Mouse (Mus musculus) cerebellum, adult 2 months (tissue): ENCODE results near the gene Rnf185.

ENCODE experiments used
- CTCF ChIP-seq: fragments of 200-500 bp; IDR thresholded peaks from 2 replicates; pipeline ENCODE4 v1.5.1; 2011; ENCODE audit warnings: low read depth, mild to moderate bottlenecking, control low read depth, low read length, moderate library complexity, borderline replicate concordance; ENCODE audit not compliant: insufficient read depth
- POLR2A ChIP-seq: fragments of 200-500 bp; IDR thresholded peaks from 2 replicates; pipeline ENCODE4 v1.6.1; 2011; ENCODE audit warnings: low read length, control low read depth, borderline replicate concordance; ENCODE audit not compliant: insufficient read depth

GRCm38 (mm10) chr11:3408997-3409732, 43.0 kb downstream of the Rnf185 start, which contains the start of gene Limk2:
- TF ChIP-seq POLR2A (peak; percentile 81), CTCF (peak; percentile 78)
